Mouse (Mus musculus) liver, postnatal 0 days (tissue): ENCODE measurements at regions not wholly inside any gene's neighbourhood (a gene's known extent, or its start where the extent isn't known, plus 50 kb on each side); places are given as distances from the start of the nearest gene placed in this dataset.

ENCODE experiments used
- CTCF ChIP-seq: sonication (generic); IDR thresholded peaks from 2 replicates; pipeline ENCODE4 v1.5.1; 2016; ENCODE audit warnings: antibody characterized with exemption, low read depth
- EP300 ChIP-seq: IDR thresholded peaks from 2 replicates; pipeline ENCODE4 v1.6.1; 2016; ENCODE audit warnings: antibody characterized with exemption, low read depth, mild to moderate bottlenecking

GRCm38 (mm10) chr13:37240048-37240447, 105.0 kb upstream of the Ly86 start:
- no peak for TF ChIP-seq EP300
- no peak for TF ChIP-seq CTCF
